ENCODE assay signal across 8 mouse cellular contexts in the genomic region with DNA sequence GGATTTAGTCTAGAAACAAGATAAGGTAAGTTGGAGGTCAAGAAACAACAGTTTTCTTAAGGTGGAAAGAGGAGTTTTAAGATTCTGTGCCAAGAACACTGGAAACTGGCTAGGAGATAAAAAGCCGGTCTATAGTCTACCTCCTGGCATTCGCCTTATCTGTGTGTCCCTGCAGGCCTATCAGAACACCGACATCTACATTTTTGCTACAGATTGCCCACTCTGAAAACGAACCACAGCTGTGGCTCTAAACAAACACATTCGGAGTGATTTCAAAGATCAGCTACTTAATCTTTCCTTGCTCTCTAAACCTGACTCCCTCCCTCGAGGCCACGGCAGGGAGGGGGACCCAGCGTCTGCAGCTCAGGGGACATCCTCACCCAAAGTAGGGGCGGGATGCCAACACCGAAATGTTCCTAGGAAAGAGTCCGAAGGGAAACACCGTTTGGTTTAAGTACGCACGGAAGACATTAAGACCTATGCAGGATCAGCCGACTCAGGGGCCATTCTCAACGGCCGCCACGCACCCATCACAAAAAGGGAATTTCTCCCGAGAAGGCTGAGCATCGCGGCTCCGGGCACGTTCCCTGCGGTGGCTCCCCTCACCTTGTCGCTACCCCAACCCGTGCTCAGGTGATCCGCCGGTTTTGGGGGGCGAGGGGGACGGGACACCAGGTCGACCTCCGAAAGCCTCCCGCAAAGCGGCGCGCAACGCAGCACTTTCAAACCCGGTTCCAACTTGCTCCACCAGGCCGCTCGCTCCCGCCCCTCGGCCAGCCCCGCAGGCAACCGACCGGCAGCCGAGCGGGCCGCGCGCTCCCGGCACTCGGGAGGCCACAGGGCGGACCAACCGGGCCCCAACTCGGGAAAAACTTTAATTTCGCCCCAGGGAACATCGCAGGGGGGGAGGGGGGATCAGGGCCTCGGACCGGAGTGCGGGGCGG. TPM values are rescaled to one million over a fixed set of nuclear protein-coding genes. Genes with fewer than 3 reads are reported as not detected.
DNase-seq lines count a peak whose midpoint lies in the region; ATAC-seq and TF ChIP-seq lines count a peak whose summit lies in the region.

No protein-coding gene starts in this region.

- ATAC-seq in hindbrain, embryonic 12.5 days (ENCODE audit: low FRiP score): no peak
- ATAC-seq in liver, embryonic 15.5 days (ENCODE audit: insufficient read depth): no peak

- dilution Hi-C loops in CH12.LX (cut with MboI; ENCODE audit: extremely low pct_ligation_motif_present, extremely low pct_unique_long_range_greater_than_20kb, low sequenced_read_pairs): no loop called here

- peaks cover 15% of the 10 kb centered on the region for H3K27me3 ChIP-seq in CH12.LX (replicated peaks)
- 0 out of 2 replicates have a peak, but pooled peaks cover 5% of the 10 kb centered on the region for H3K27me3 ChIP-seq in embryonic facial prominence, embryonic 10.5 days (replicated peaks; ENCODE audit: low read depth, poor library complexity, severe bottlenecking)
- H3K27me3 ChIP-seq in hindbrain, embryonic 12.5 days: no peaks in the 10 kb centered on the region
- peaks cover 35% of the 10 kb centered on the region for H3K27me3 ChIP-seq in liver, embryonic 15.5 days

- H3K4me3 ChIP-seq in CH12.LX (replicated peaks in 1 of 3; ENCODE audit: low read depth in 2 of 3, low read length in 2 of 3, poor library complexity in 1 of 3): peak overlapping the region in 2 of 3 experiments; percentile 95 to 98
- peak overlapping the region; percentile 100 for H3K4me3 ChIP-seq in embryonic facial prominence, embryonic 10.5 days
- peak overlapping the region; percentile 99 for H3K4me3 ChIP-seq in hindbrain, embryonic 12.5 days
- peak overlapping the region; percentile 93 for H3K4me3 ChIP-seq in liver, embryonic 15.5 days (replicated peaks)

- H3K4me1 ChIP-seq in CH12.LX (ENCODE audit: control insufficient read depth in 1 of 2, insufficient read depth in 2 of 2): peaks cover 6 to 13% of the 10 kb centered on the region in 2 experiments
- peaks cover 26% of the 10 kb centered on the region for H3K4me1 ChIP-seq in embryonic facial prominence, embryonic 10.5 days
- H3K4me1 ChIP-seq in hindbrain, embryonic 12.5 days: peaks cover 19% of the 10 kb centered on the region
- peaks cover 42% of the 10 kb centered on the region for H3K4me1 ChIP-seq in liver, embryonic 15.5 days (replicated peaks)

- H3K9ac ChIP-seq in CH12.LX (ENCODE audit: insufficient read depth, low read depth): peak overlapping the region; percentile 82
- H3K9ac ChIP-seq in hindbrain, embryonic 12.5 days: peak overlapping the region; percentile 97
- peak overlapping the region; percentile 93 for H3K9ac ChIP-seq in liver, embryonic 15.5 days

- TF ChIP-seq RAD21 in CH12.LX (IDR thresholded peaks at IDR 0.05; ENCODE audit: low read depth, low read length): no peak

- under 1% methylated on average over 61 of the region's 61 CpGs for WGBS in embryonic facial prominence, embryonic 10.5 days
- WGBS in hindbrain, embryonic 12.5 days: 1% methylated on average over 60 of the region's 61 CpGs
- WGBS in liver, embryonic 15.5 days (ENCODE audit: insufficient replicate concordance): 2% methylated on average over 60 of the region's 61 CpGs

- no peak for TF ChIP-seq CTCF in CH12.LX (conservative IDR thresholded peaks at IDR 0.05 in 1 of 2, IDR thresholded peaks at IDR 0.05 in 1 of 2; ENCODE audit: low read depth in 2 of 2, low read length in 2 of 2)

- peak; percentile 69 for DNase-seq in embryo, embryonic 11 days
- DNase-seq in embryo, embryonic 9.5 days (ENCODE audit: extremely low spot score): no peak
- no peak for DNase-seq in CH12.LX (ENCODE audit: extremely low read depth)
- peak; percentile 68 for DNase-seq in embryonic facial prominence, embryonic 10.5 days (ENCODE audit: low spot score)
- peak; percentile 62 for DNase-seq in ovary, postnatal 36 days (ENCODE audit: low spot score)
- DNase-seq in frontal cortex, postnatal 25 days (ENCODE audit: low spot score in 2 of 2): no peak

- H3K9me3 ChIP-seq in CH12.LX (replicated peaks; ENCODE audit: low read length): no peaks in the 10 kb centered on the region
- no peaks in the 10 kb centered on the region for H3K9me3 ChIP-seq in embryonic facial prominence, embryonic 10.5 days
- no peaks in the 10 kb centered on the region for H3K9me3 ChIP-seq in hindbrain, embryonic 12.5 days (replicated peaks)
- no peaks in the 10 kb centered on the region for H3K9me3 ChIP-seq in liver, embryonic 15.5 days (replicated peaks)

- peak overlapping the region; percentile 81 for H3K4me2 ChIP-seq in CH12.LX (ENCODE audit: insufficient read depth, low read depth, poor library complexity, severe bottlenecking)
- H3K4me2 ChIP-seq in hindbrain, embryonic 12.5 days (replicated peaks): peak overlapping the region; percentile 87
- peak overlapping the region; percentile 100 for H3K4me2 ChIP-seq in liver, embryonic 15.5 days

- TF ChIP-seq EP300 in CH12.LX (IDR thresholded peaks at IDR 0.05; ENCODE audit: low read length): no peak

- H3K36me3 ChIP-seq in CH12.LX (replicated peaks in 1 of 2; ENCODE audit: control insufficient read depth in 1 of 2, insufficient read depth in 1 of 2, low read length in 1 of 2): peaks cover 22 to 38% of the 10 kb centered on the region in 2 experiments
- H3K36me3 ChIP-seq in embryonic facial prominence, embryonic 10.5 days (replicated peaks): peaks cover 40% of the 10 kb centered on the region
- H3K36me3 ChIP-seq in hindbrain, embryonic 12.5 days: peaks cover 29% of the 10 kb centered on the region
- H3K36me3 ChIP-seq in liver, embryonic 15.5 days (replicated peaks): peaks cover 29% of the 10 kb centered on the region

- in situ Hi-C loops in CH12.LX (cut with MboI; ENCODE audit: low pct_ligation_motif_present, low pct_unique_long_range_greater_than_20kb, low sequenced_read_pairs): no loop called here

- no peak overlapping the region for H3K27ac ChIP-seq in CH12.LX (ENCODE audit: insufficient read depth, low read depth)
- peak overlapping the region; percentile 94 for H3K27ac ChIP-seq in embryonic facial prominence, embryonic 10.5 days (replicated peaks)
- peak overlapping the region; percentile 83 for H3K27ac ChIP-seq in hindbrain, embryonic 12.5 days
- peak overlapping the region; percentile 45; the same call in 1 of the 2 replicates for H3K27ac ChIP-seq in liver, embryonic 15.5 days (replicated peaks)

- H3K79me2 ChIP-seq in CH12.LX (replicated peaks; ENCODE audit: control insufficient read depth, extremely low read depth, insufficient read depth, poor library complexity, severe bottlenecking): 0 out of 2 replicates have a peak, but pooled peaks cover 4% of the 10 kb centered on the region

- no peak for TF ChIP-seq POLR2A in CH12.LX (IDR thresholded peaks at IDR 0.05; ENCODE audit: low read depth, low read length)

TF ChIP-seq in CH12.LX, 34 proteins besides CTCF, POLR2A, EP300 and RAD21:
- TF ChIP-seq SMC3 (IDR thresholded peaks at IDR 0.05; ENCODE audit: low read depth, low read length) (no peak), TCF12 (IDR thresholded peaks at IDR 0.05; ENCODE audit: low read depth, low read length) (no peak), POLR2AphosphoS2 (IDR thresholded peaks at IDR 0.05; ENCODE audit: low read depth, low read length) (no peak)

RNA-seq across cellular contexts. Expression of a gene that starts 1.6 kb away (rescaled TPM):
- total RNA-seq in CH12.LX (2012; rRNA removed) (4.9 and 5.0 TPM in 2 replicates), CH12.LX (2014; rRNA removed) (1.9 and 2.1 TPM in 2 replicates)
- 3.9 and 4.9 TPM in 2 replicates for polyA plus RNA-seq in CH12.LX (2012; ENCODE audit: insufficient read length, low read depth)
- 29.0 and 32.1 TPM in 2 replicates for polyA plus RNA-seq in embryonic facial prominence, embryonic 10.5 days (2016; fragmentation: Nextera tagmentation; extraction: Ambion mirVana)
- polyA plus RNA-seq in hindbrain, embryonic 12.5 days (2016; fragmentation: Nextera tagmentation; extraction: Ambion mirVana): 29.2 and 29.7 TPM in 2 replicates
- polyA plus RNA-seq in liver, embryonic 15.5 days (2015; fragmentation: Nextera tagmentation; extraction: Ambion mirVana): 5.1 and 5.7 TPM in 2 replicates

RNA-seq across cellular contexts. Expression of a gene that starts 5.7 kb away (rescaled TPM):
- total RNA-seq in CH12.LX (2012; rRNA removed) (20.0 and 27.6 TPM in 2 replicates), CH12.LX (2014; rRNA removed) (10.1 and 12.8 TPM in 2 replicates)
- polyA plus RNA-seq in CH12.LX (2012; ENCODE audit: insufficient read length, low read depth): 11.0 and 11.7 TPM in 2 replicates
- polyA plus RNA-seq in embryonic facial prominence, embryonic 10.5 days (2016; fragmentation: Nextera tagmentation; extraction: Ambion mirVana): 33.5 and 34.7 TPM in 2 replicates
- 31.7 and 37.0 TPM in 2 replicates for polyA plus RNA-seq in hindbrain, embryonic 12.5 days (2016; fragmentation: Nextera tagmentation; extraction: Ambion mirVana)
- 6.4 and 7.9 TPM in 2 replicates for polyA plus RNA-seq in liver, embryonic 15.5 days (2015; fragmentation: Nextera tagmentation; extraction: Ambion mirVana)

RNA-seq across cellular contexts. Expression of a gene that starts 14.1 kb away (rescaled TPM):
- total RNA-seq in CH12.LX (2012; rRNA removed): 7.1 and 9.5 TPM in 2 replicates
- total RNA-seq in CH12.LX (2014; rRNA removed): 4.4 and 4.9 TPM in 2 replicates
- polyA plus RNA-seq in CH12.LX (2012; ENCODE audit: insufficient read length, low read depth): 9.1 and 9.4 TPM in 2 replicates
- polyA plus RNA-seq in embryonic facial prominence, embryonic 10.5 days (2016; fragmentation: Nextera tagmentation; extraction: Ambion mirVana): 9.7 and 10.6 TPM in 2 replicates
- 8.0 and 8.2 TPM in 2 replicates for polyA plus RNA-seq in hindbrain, embryonic 12.5 days (2016; fragmentation: Nextera tagmentation; extraction: Ambion mirVana)
- 6.3 and 7.2 TPM in 2 replicates for polyA plus RNA-seq in liver, embryonic 15.5 days (2015; fragmentation: Nextera tagmentation; extraction: Ambion mirVana)

RNA-seq across cellular contexts. Expression of a gene that starts 33.0 kb away (rescaled TPM):
- total RNA-seq in CH12.LX (2012; rRNA removed): 7.4 and 10.5 TPM in 2 replicates
- total RNA-seq in CH12.LX (2014; rRNA removed): 8.6 and 10.5 TPM in 2 replicates
- polyA plus RNA-seq in CH12.LX (2012; ENCODE audit: insufficient read length, low read depth): 13.6 and 14.0 TPM in 2 replicates
- 25.0 and 26.4 TPM in 2 replicates for polyA plus RNA-seq in embryonic facial prominence, embryonic 10.5 days (2016; fragmentation: Nextera tagmentation; extraction: Ambion mirVana)
- 20.4 and 25.2 TPM in 2 replicates for polyA plus RNA-seq in hindbrain, embryonic 12.5 days (2016; fragmentation: Nextera tagmentation; extraction: Ambion mirVana)
- 7.8 and 8.4 TPM in 2 replicates for polyA plus RNA-seq in liver, embryonic 15.5 days (2015; fragmentation: Nextera tagmentation; extraction: Ambion mirVana)

RNA-seq across cellular contexts. Expression of a gene that starts 43.9 kb away (rescaled TPM):
- total RNA-seq in CH12.LX (2012; rRNA removed) (0.13 and 0.21 TPM in 2 replicates), CH12.LX (2014; rRNA removed) (not detected in 2 replicates)
- not detected in 2 replicates for polyA plus RNA-seq in CH12.LX (2012; ENCODE audit: insufficient read length, low read depth)
- 0.50 and 0.68 TPM in 2 replicates for polyA plus RNA-seq in embryonic facial prominence, embryonic 10.5 days (2016; fragmentation: Nextera tagmentation; extraction: Ambion mirVana)
- 1.0 and 1.2 TPM in 2 replicates for polyA plus RNA-seq in hindbrain, embryonic 12.5 days (2016; fragmentation: Nextera tagmentation; extraction: Ambion mirVana)
- polyA plus RNA-seq in liver, embryonic 15.5 days (2015; fragmentation: Nextera tagmentation; extraction: Ambion mirVana): 0.07 and 0.13 TPM in 2 replicates

Comparison
In these comparisons a context has a peak if more than half of its experiments do, and no peak if none do; other contexts are left out.
1. DNase-seq: peak in embryo, embryonic 11 days (single experiment), embryonic facial prominence, embryonic 10.5 days (single experiment) and ovary, postnatal 36 days (single experiment); none in embryo, embryonic 9.5 days (single experiment), CH12.LX (single experiment) and frontal cortex, postnatal 25 days (0 of 2).
2. Peak in every context shown above with its lines, with median percentiles within 50 percentile points of each other: H3K4me2 ChIP-seq, H3K4me3 ChIP-seq and H3K9ac ChIP-seq.